Mouse (Mus musculus): Measurements from ENCODE around the gene Fanci.

DNA sequence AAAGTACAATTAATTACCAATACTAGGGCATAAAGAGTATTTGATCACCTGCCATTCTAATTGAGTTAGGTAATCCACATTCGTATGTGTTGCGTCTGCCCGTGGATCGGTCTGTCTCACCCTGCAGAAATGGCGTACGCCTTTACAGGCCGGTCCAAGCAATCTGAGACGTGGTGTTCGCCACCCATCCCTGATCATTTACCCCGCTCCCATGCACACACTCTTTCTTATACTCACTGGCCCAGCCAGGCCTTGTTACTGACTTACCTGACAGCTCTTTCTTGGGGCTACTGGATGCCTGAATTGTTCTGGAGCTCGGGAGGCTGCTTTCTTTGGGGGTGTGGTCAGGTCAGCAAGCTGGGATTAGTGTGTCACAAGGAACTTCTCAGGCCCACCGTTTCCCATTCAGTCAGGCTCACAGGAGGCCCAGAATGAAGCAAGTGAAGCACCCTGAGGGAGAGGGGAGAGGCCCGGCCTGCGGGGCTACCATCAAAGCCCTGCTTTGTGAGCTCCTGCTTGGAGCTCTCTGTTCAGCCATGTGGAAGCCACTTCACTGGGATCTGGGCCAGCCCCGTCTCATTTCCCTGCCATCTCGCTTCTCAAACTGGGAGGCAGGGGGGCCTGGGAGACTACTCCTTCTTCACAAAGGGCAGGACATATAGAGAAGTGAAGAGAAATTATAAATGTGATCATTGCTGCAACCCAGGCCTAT is 5.2 kb upstream of the Fanci start, which contains the start of gene Rlbp1:
- TF ChIP-seq EP300 (IDR thresholded peaks at IDR 0.05; ENCODE audit: low read depth) (no peak), CTCF (IDR thresholded peaks at IDR 0.05; ENCODE audit: low read depth) (no peak)

Measured in heart, postnatal 0 days (tissue).